Mouse (Mus musculus) forebrain, embryonic 14.5 days (tissue): ENCODE data around the gene Ptpru. TPM values are rescaled to one million over a fixed set of nuclear protein-coding genes. Genes with fewer than 3 reads are reported as not detected.

Experiments used
- ATAC-seq: fragments of 200-750 bp; cut with Nextera tagmentation; 2 replicates; pipeline ENCODE4 v1.8.0; 2017; ENCODE audit warnings: mild to moderate bottlenecking, moderate library complexity
- DNase-seq: peaks from one replicate; pipeline ENCODE4 v3.0.0-alpha.2; 2015; ENCODE audit warnings: low spot score
- H3K27ac ChIP-seq: fragments of 300-500 bp; sonication (generic); 2 replicates; pipeline ENCODE4 v1.5.1; 2014; ENCODE audit warnings: low read depth, mild to moderate bottlenecking, control low read depth, low read length, moderate library complexity
- H3K27me3 ChIP-seq: fragments of 300-500 bp; sonication (generic); replicated peaks from 2 replicates; pipeline ENCODE4 v1.6.1; 2014; ENCODE audit warnings: low read length, control low read depth, mixed read lengths; ENCODE audit not compliant: control insufficient read depth, insufficient read depth
- H3K36me3 ChIP-seq: fragments of 300-500 bp; sonication (generic); 2 replicates; pipeline ENCODE4 v1.6.1; 2014; ENCODE audit warnings: low read length, control low read depth; ENCODE audit not compliant: control insufficient read depth, insufficient read depth
- H3K4me1 ChIP-seq: fragments of 300-500 bp; sonication (generic); 2 replicates; pipeline ENCODE4 v1.6.1; 2014; ENCODE audit warnings: antibody characterized with exemption, low read length, control low read depth; ENCODE audit not compliant: control insufficient read depth, insufficient read depth
- H3K4me2 ChIP-seq: fragments of 300-500 bp; sonication (generic); 2 replicates; pipeline ENCODE4 v1.6.1; 2014; ENCODE audit warnings: mild to moderate bottlenecking, control low read depth, low read length
- H3K4me3 ChIP-seq: fragments of 300-500 bp; sonication (generic); 2 replicates; pipeline ENCODE4 v1.5.1; 2014; ENCODE audit warnings: low read depth, low read length, control low read depth
- H3K9ac ChIP-seq: fragments of 300-500 bp; sonication (generic); 2 replicates; pipeline ENCODE4 v1.6.1; 2014; ENCODE audit warnings: mild to moderate bottlenecking, low read length, control low read depth, moderate library complexity
- H3K9me3 ChIP-seq: fragments of 300-500 bp; sonication (generic); replicated peaks from 2 replicates; pipeline ENCODE4 v1.6.1; 2016; ENCODE audit warnings: low read length, control low read depth, mixed read lengths; ENCODE audit not compliant: control insufficient read depth
- whole genome bisulfite sequencing: fragments of 180-500 bp; shearing (Covaris S2); extraction: QIAGEN DNeasy Blood & Tissue Kit; methylation state at CpG from one replicate; pipeline ENCODE4 v1.1.7; 2014; 5-methylcytosine and 5-hydroxymethylcytosine counted together
- polyA plus RNA-seq: library from polyadenylated mRNA; unstranded; fragments of >200 nt; fragmentation: Nextera tagmentation; extraction: Ambion mirVana; gene quantifications from 2 replicates; pipeline ENCODE4 v1.2.1, GENCODE M21; 2014

Ptpru gene
- polyA plus RNA-seq, 1 experiment from 2014 or later, result 20.1 TPM

- H3K36me3 ChIP-seq, result peaks cover 15% of the 10 kb centered on the region; the same call in 1 of the 2 replicates
- DNase-seq (peak; percentile 73), ATAC-seq (no peak)
- H3K9me3 ChIP-seq, result no peaks in the 10 kb centered on the region
- H3K27ac ChIP-seq, result no peak overlapping the region
- no peak overlapping the region for H3K4me3 ChIP-seq
- H3K4me2 ChIP-seq, result no peak overlapping the region
- H3K27me3 ChIP-seq, result no peaks in the 10 kb centered on the region
- WGBS, result 20% methylated on average over 9 of the region's 9 CpGs
- H3K4me1 ChIP-seq, result no peaks in the 10 kb centered on the region
- no peak overlapping the region for H3K9ac ChIP-seq
These were observed 54.1 kb downstream of the Ptpru start for GRCm38 (mm10) chr4:131784034-131784433.

- ATAC-seq (no peak), DNase-seq (peak; percentile 67)
- no peak overlapping the region for H3K9ac ChIP-seq
- H3K4me3 ChIP-seq, result no peak overlapping the region
- no peak overlapping the region for H3K27ac ChIP-seq
- no peak overlapping the region for H3K4me2 ChIP-seq
- H3K36me3 ChIP-seq, result no peaks in the 10 kb centered on the region
- no peaks in the 10 kb centered on the region for H3K9me3 ChIP-seq
- WGBS, result 49% methylated on average over 3 of the region's 3 CpGs
- H3K27me3 ChIP-seq, result no peaks in the 10 kb centered on the region
- H3K4me1 ChIP-seq, result no peaks in the 10 kb centered on the region
These were observed 57.1 kb downstream of the Ptpru start for GRCm38 (mm10) chr4:131781023-131781422.

- ATAC-seq (no peak), DNase-seq (no peak)
- 89% methylated on average over 14 of the region's 14 CpGs for WGBS
- H3K9ac ChIP-seq, result no peak overlapping the region
- no peaks in the 10 kb centered on the region for H3K4me1 ChIP-seq
- H3K27me3 ChIP-seq, result no peaks in the 10 kb centered on the region
- H3K4me3 ChIP-seq, result no peak overlapping the region
- H3K4me2 ChIP-seq, result no peak overlapping the region
- H3K27ac ChIP-seq, result no peak overlapping the region
- H3K36me3 ChIP-seq, result no peaks in the 10 kb centered on the region
- no peaks in the 10 kb centered on the region for H3K9me3 ChIP-seq
These were observed 59.3 kb downstream of the Ptpru start for GRCm38 (mm10) chr4:131778616-131779275.

GRCm38 (mm10) chr4:131771384-131771783 lies 66.7 kb downstream of the Ptpru start:
- peaks cover 21% of the 10 kb centered on the region; the same call in 1 of the 2 replicates for H3K36me3 ChIP-seq
- H3K9ac ChIP-seq, result no peak overlapping the region
- DNase-seq (no peak), ATAC-seq (no peak)
- no peak overlapping the region for H3K4me3 ChIP-seq
- H3K27ac ChIP-seq, result no peak overlapping the region
- 83% methylated on average over 11 of the region's 11 CpGs for WGBS
- H3K4me1 ChIP-seq, result no peaks in the 10 kb centered on the region
- H3K9me3 ChIP-seq, result no peaks in the 10 kb centered on the region
- H3K27me3 ChIP-seq, result no peaks in the 10 kb centered on the region
- H3K4me2 ChIP-seq, result no peak overlapping the region

GRCm38 (mm10) chr4:131763911-131764310 lies 74.2 kb downstream of the Ptpru start:
- H3K27ac ChIP-seq, result no peak overlapping the region

GRCm38 (mm10) chr4:131763479-131763878 lies 74.6 kb downstream of the Ptpru start:
- Histone ChIP-seq H3K4me3 (no peak overlapping the region), H3K9me3 (no peaks in the 10 kb centered on the region), H3K9ac (no peak overlapping the region), H3K27ac (no peak overlapping the region), H3K4me1 (no peaks in the 10 kb centered on the region), H3K36me3 (no peaks in the 10 kb centered on the region), H3K4me2 (no peak overlapping the region), H3K27me3 (no peaks in the 10 kb centered on the region)
- WGBS, result 70% methylated on average over 3 of the region's 3 CpGs
- no peak for ATAC-seq
- DNase-seq, result no peak

More at GRCm38 (mm10) chr4:131763911-131764310, 74.2 kb downstream of the Ptpru start:
- Histone ChIP-seq H3K9me3 (no peaks in the 10 kb centered on the region), H3K36me3 (no peaks in the 10 kb centered on the region), H3K9ac (no peak overlapping the region), H3K4me2 (no peak overlapping the region), H3K4me1 (no peaks in the 10 kb centered on the region), H3K27me3 (no peaks in the 10 kb centered on the region), H3K4me3 (no peak overlapping the region)
- 91% methylated on average over 7 of the region's 7 CpGs for WGBS
- DNase-seq (no peak), ATAC-seq (no peak)

- Histone ChIP-seq H3K4me1 (no peaks in the 10 kb centered on the region), H3K27ac (no peak overlapping the region), H3K4me3 (no peak overlapping the region), H3K27me3 (no peaks in the 10 kb centered on the region), H3K9ac (no peak overlapping the region), H3K36me3 (no peaks in the 10 kb centered on the region), H3K9me3 (no peaks in the 10 kb centered on the region), H3K4me2 (no peak overlapping the region)
- DNase-seq (no peak), ATAC-seq (no peak)
- whole genome bisulfite sequencing, result 82% methylated on average over 8 of the region's 8 CpGs
These were observed 75.8 kb downstream of the Ptpru start for GRCm38 (mm10) chr4:131762211-131762784.

- Histone ChIP-seq H3K27me3 (no peaks in the 10 kb centered on the region), H3K9ac (no peak overlapping the region), H3K4me2 (no peak overlapping the region), H3K27ac (peak overlapping the region; percentile 28; the same call in 1 of the 2 replicates), H3K4me3 (no peak overlapping the region), H3K36me3 (no peaks in the 10 kb centered on the region), H3K9me3 (no peaks in the 10 kb centered on the region), H3K4me1 (peaks cover 5% of the 10 kb centered on the region; the same call in 1 of the 2 replicates)
- ATAC-seq (peak; percentile 86), DNase-seq (peak; percentile 81)
- 56% methylated on average over 10 of the region's 10 CpGs for WGBS
These were observed 85.8 kb downstream of the Ptpru start for GRCm38 (mm10) chr4:131752204-131752837.

- ATAC-seq, result no peak
- no peak overlapping the region for H3K4me2 ChIP-seq
- no peaks in the 10 kb centered on the region for H3K36me3 ChIP-seq
- H3K9ac ChIP-seq, result no peak overlapping the region
- no peak overlapping the region for H3K4me3 ChIP-seq
- 37% methylated on average over 7 of the region's 7 CpGs for whole genome bisulfite sequencing
- peak overlapping the region; percentile 28; the same call in 1 of the 2 replicates for H3K27ac ChIP-seq
- DNase-seq, result no peak
- H3K27me3 ChIP-seq, result no peaks in the 10 kb centered on the region
- H3K4me1 ChIP-seq, result peaks cover 5% of the 10 kb centered on the region; the same call in 1 of the 2 replicates
- H3K9me3 ChIP-seq, result no peaks in the 10 kb centered on the region
These were observed 86.5 kb downstream of the Ptpru start for GRCm38 (mm10) chr4:131751561-131751960.
